Mouse (Mus musculus): ENCODE measurements around the gene Fcho1. TPM values are rescaled to one million over a fixed set of nuclear protein-coding genes. Genes with fewer than 3 reads are reported as not detected.
"Not testable (repeated sequence)": the region's sequence is repeated elsewhere in the genome, so short reads cannot be mapped to it uniquely, and the experiment has no call there.

The Fcho1 gene
- 14.2 and 14.6 TPM in 2 replicates for polyA plus RNA-seq (2012)

GRCm38 (mm10) chr8:71725122-71725924 lies at the start of gene Fcho1:
TSS of gene Fcho1 (minus strand) at chr8:71725716.
- Histone ChIP-seq H3K4me3 (replicated peaks) (peak within 1 kb of the TSS; percentile 79), H3K9me3 (ENCODE audit: control insufficient read depth, low read length) (no peaks in the 10 kb centered on the region), H3K4me1 (ENCODE audit: control insufficient read depth) (peaks cover 74% of the 10 kb centered on the region), H3K36me3 (ENCODE audit: control insufficient read depth) (peaks cover 20% of the 10 kb centered on the region), H3K27me3 (ENCODE audit: control insufficient read depth) (peaks cover 34% of the 10 kb centered on the region)
- no peak for TF ChIP-seq TAL1 (IDR thresholded peaks at IDR 0.05; ENCODE audit: low read length)
- TF ChIP-seq GATA1 (IDR thresholded peaks at IDR 0.05; ENCODE audit: low read length), result no peak

GRCm38 (mm10) chr8:71771336-71771735 lies 45.8 kb upstream of the Fcho1 start:
- no peak for TF ChIP-seq TAL1 (IDR thresholded peaks at IDR 0.05; ENCODE audit: low read length)
- no peak for TF ChIP-seq GATA1 (IDR thresholded peaks at IDR 0.05; ENCODE audit: low read length)
- no peaks in the 10 kb centered on the region for H3K27me3 ChIP-seq (ENCODE audit: control insufficient read depth)

GRCm38 (mm10) chr8:71758816-71759215 lies 33.3 kb upstream of the Fcho1 start:
- H3K9me3 ChIP-seq (ENCODE audit: control insufficient read depth, low read length), result no peaks in the 10 kb centered on the region
- no peaks in the 10 kb centered on the region for H3K27me3 ChIP-seq (ENCODE audit: control insufficient read depth)
- no peak overlapping the region for H3K4me3 ChIP-seq (replicated peaks)
- no peaks in the 10 kb centered on the region for H3K36me3 ChIP-seq (ENCODE audit: control insufficient read depth)
- TF ChIP-seq GATA1 (IDR thresholded peaks at IDR 0.05; ENCODE audit: low read length) (no peak), TAL1 (IDR thresholded peaks at IDR 0.05; ENCODE audit: low read length) (no peak)
- H3K4me1 ChIP-seq (ENCODE audit: control insufficient read depth), result no peaks in the 10 kb centered on the region

More at GRCm38 (mm10) chr8:71771336-71771735, 45.8 kb upstream of the Fcho1 start:
- H3K9me3 ChIP-seq (ENCODE audit: control insufficient read depth, low read length), result peaks cover 15% of the 10 kb centered on the region
- H3K36me3 ChIP-seq (ENCODE audit: control insufficient read depth), result no peaks in the 10 kb centered on the region
- no peak overlapping the region for H3K4me3 ChIP-seq (replicated peaks)
- no peaks in the 10 kb centered on the region for H3K4me1 ChIP-seq (ENCODE audit: control insufficient read depth)

GRCm38 (mm10) chr8:71752881-71753552 lies 27.5 kb upstream of the Fcho1 start:
- H3K4me1 ChIP-seq (ENCODE audit: control insufficient read depth); H3K4me3 ChIP-seq (replicated peaks); H3K27me3 ChIP-seq (ENCODE audit: control insufficient read depth); H3K36me3 ChIP-seq (ENCODE audit: control insufficient read depth); H3K9me3 ChIP-seq (ENCODE audit: control insufficient read depth, low read length): not testable (repeated sequence)

GRCm38 (mm10) chr8:71752263-71752662 lies 26.7 kb upstream of the Fcho1 start:
- H3K4me1 ChIP-seq (ENCODE audit: control insufficient read depth); H3K27me3 ChIP-seq (ENCODE audit: control insufficient read depth); H3K9me3 ChIP-seq (ENCODE audit: control insufficient read depth, low read length); H3K36me3 ChIP-seq (ENCODE audit: control insufficient read depth); H3K4me3 ChIP-seq (replicated peaks): not testable (repeated sequence)

GRCm38 (mm10) chr8:71751337-71751886 lies 25.9 kb upstream of the Fcho1 start:
- not testable (repeated sequence) for H3K4me3 ChIP-seq (replicated peaks); H3K9me3 ChIP-seq (ENCODE audit: control insufficient read depth, low read length); H3K4me1 ChIP-seq (ENCODE audit: control insufficient read depth)

GRCm38 (mm10) chr8:71749321-71750075 lies 24.0 kb upstream of the Fcho1 start:
- not testable (repeated sequence) for H3K27me3 ChIP-seq (ENCODE audit: control insufficient read depth); H3K4me3 ChIP-seq (replicated peaks); H3K36me3 ChIP-seq (ENCODE audit: control insufficient read depth); H3K9me3 ChIP-seq (ENCODE audit: control insufficient read depth, low read length); H3K4me1 ChIP-seq (ENCODE audit: control insufficient read depth)

More at GRCm38 (mm10) chr8:71751337-71751886, 25.9 kb upstream of the Fcho1 start:
- not testable (repeated sequence) for H3K27me3 ChIP-seq (ENCODE audit: control insufficient read depth); H3K36me3 ChIP-seq (ENCODE audit: control insufficient read depth)

- H3K9me3 ChIP-seq (ENCODE audit: control insufficient read depth, low read length); H3K27me3 ChIP-seq (ENCODE audit: control insufficient read depth); H3K36me3 ChIP-seq (ENCODE audit: control insufficient read depth); H3K4me3 ChIP-seq (replicated peaks); H3K4me1 ChIP-seq (ENCODE audit: control insufficient read depth): not testable (repeated sequence)
Observed at GRCm38 (mm10) chr8:71747082-71747481, 21.6 kb upstream of the Fcho1 start.

GRCm38 (mm10) chr8:71745322-71745721 lies 19.8 kb upstream of the Fcho1 start:
- no peaks in the 10 kb centered on the region for H3K36me3 ChIP-seq (ENCODE audit: control insufficient read depth)

More at GRCm38 (mm10) chr8:71745322-71745721, 19.8 kb upstream of the Fcho1 start:
- Histone ChIP-seq H3K27me3 (ENCODE audit: control insufficient read depth) (0 out of 2 replicates have a peak, but pooled peaks cover 3% of the 10 kb centered on the region), H3K4me1 (ENCODE audit: control insufficient read depth) (peaks cover 11% of the 10 kb centered on the region), H3K4me3 (replicated peaks) (no peak overlapping the region), H3K9me3 (ENCODE audit: control insufficient read depth, low read length) (peaks cover 6% of the 10 kb centered on the region)
- no peak for TF ChIP-seq GATA1 (IDR thresholded peaks at IDR 0.05; ENCODE audit: low read length)

Data from erythroblast, embryonic 14.5 days (primary cell).